Mouse (Mus musculus): ENCODE results near the gene Gnai2.

DNA sequence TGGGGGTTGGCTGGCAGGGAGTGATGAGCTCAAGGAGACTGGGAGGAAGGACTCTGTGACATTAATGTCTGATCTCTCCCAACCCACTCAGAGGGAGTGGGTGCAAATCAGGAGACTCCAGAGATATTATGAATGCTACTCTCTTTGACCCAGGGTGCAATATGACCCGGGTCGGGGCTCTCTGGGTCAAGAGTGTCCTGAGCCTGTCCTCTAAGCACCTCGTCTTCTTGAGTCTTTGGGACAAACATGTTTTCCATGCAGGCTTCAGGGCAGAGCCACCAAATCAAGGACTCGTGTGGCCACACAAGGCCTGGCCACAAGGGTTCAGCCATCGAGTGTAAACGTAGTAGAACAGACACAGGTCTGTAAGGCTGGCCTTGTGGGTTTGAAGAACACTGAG lies 22.9 kb upstream of the Gnai2 start:
- TF ChIP-seq CTCF (IDR thresholded peaks at IDR 0.05; ENCODE audit: low read depth) (no peak), EP300 (IDR thresholded peaks at IDR 0.05; ENCODE audit: low read depth) (no peak)
